Mouse (Mus musculus): ENCODE measurements at regions not wholly inside any gene's neighbourhood (a gene's known extent, or its start where the extent isn't known, plus 50 kb on each side); places are given as distances from the start of the nearest gene placed in this dataset. TPM values are rescaled to one million over a fixed set of nuclear protein-coding genes. Genes with fewer than 3 reads are reported as not detected.

Small RNA genes in the stretch of these regions (microRNA-seq; reads per million reads assigned to microRNA genes)
- not detected for gene Gm27460
- gene Gm28002: not detected
